Mouse (Mus musculus) bone marrow, adult 2 months (tissue): ENCODE results near the gene Timm8b.

Experiments used
- CTCF ChIP-seq: fragments of 200-500 bp; IDR thresholded peaks from 2 replicates; pipeline ENCODE4 v1.5.1; 2011; ENCODE audit warnings: low read length, control low read depth; ENCODE audit not compliant: control insufficient read depth, insufficient read depth
- POLR2A ChIP-seq: fragments of 200-500 bp; IDR thresholded peaks from 2 replicates; pipeline ENCODE4 v1.6.1; 2011; ENCODE audit warnings: low read depth, mild to moderate bottlenecking, control low read depth, low read length, borderline replicate concordance; ENCODE audit not compliant: control insufficient read depth

- TF ChIP-seq CTCF (no peak), POLR2A (no peak)
These were observed 12.7 kb upstream of the Timm8b start for GRCm38 (mm10) chr9:50590856-50591518.
